In the genomic region with DNA sequence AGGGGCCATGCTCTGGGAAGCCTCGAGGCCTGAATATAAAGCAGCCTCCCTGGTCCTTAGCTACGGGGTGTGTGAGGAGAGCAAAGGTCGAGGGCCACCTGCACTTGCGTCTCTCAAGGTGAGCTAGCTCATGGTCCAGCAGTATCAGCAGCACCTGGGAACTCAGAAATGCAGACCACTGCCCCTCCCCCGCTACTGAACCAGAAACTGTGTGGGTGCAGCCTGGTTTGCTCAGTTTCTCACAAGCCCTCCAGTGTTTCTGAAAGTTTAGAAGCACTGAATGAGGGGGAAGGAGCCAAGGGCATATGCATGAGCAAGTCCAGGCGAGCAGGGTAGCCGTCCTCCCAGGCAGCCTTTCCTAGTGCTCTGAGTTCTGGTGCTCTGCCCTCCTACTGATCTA, we compare ENCODE assay signal across 18 mouse cellular contexts. TPM values are rescaled to one million over a fixed set of nuclear protein-coding genes. Genes with fewer than 3 reads are reported as not detected.
A peak's percentile ranks its signal among the peaks of the same experiment; 100 is the strongest.
DNase-seq lines count a peak whose midpoint lies in the region; ATAC-seq and TF ChIP-seq lines count a peak whose summit lies in the region.
"Had no signal": no experiment of that assay in that cellular context is flagged by ENCODE, and none has a peak within 500 bp of the region (broad histone marks: within the 10 kb centered on the region; RNA-seq: fewer than 3 reads in every experiment).

No protein-coding gene starts in this region.

- H3K9ac ChIP-seq in intestine, embryonic 14.5 days (ENCODE audit: low read length): no peak overlapping the region
- H3K9ac ChIP-seq in intestine, postnatal 0 days (ENCODE audit: low read depth, low read length): no peak overlapping the region
- H3K9ac ChIP-seq in limb, embryonic 12.5 days (replicated peaks): no peak overlapping the region
- H3K9ac ChIP-seq: forebrain, embryonic 15.5 days; heart, embryonic 15.5 days; hindbrain, embryonic 15.5 days had no signal

- ATAC-seq in frontal cortex, adult (ENCODE audit: low TSS enrichment): peak; percentile 35; the same call in 1 of the 2 replicates
- no peak for ATAC-seq in intestine, embryonic 14.5 days (replicated peaks; ENCODE audit: low FRiP score, low TSS enrichment, low read depth)
- ATAC-seq in intestine, postnatal 0 days: no peak
- ATAC-seq in limb, embryonic 12.5 days (ENCODE audit: insufficient number of reproducible peaks, insufficient read depth, low FRiP score, low TSS enrichment, low read depth): no peak
- ATAC-seq: forebrain, embryonic 15.5 days had no signal

- H3K27me3 ChIP-seq in intestine, embryonic 14.5 days (replicated peaks; ENCODE audit: control insufficient read depth, insufficient read depth, low read length): no peaks in the 10 kb centered on the region
- H3K27me3 ChIP-seq in intestine, postnatal 0 days (replicated peaks; ENCODE audit: control insufficient read depth, insufficient read depth, low read length): no peaks in the 10 kb centered on the region
- H3K27me3 ChIP-seq in limb, embryonic 10.5 days (ENCODE audit: low read depth, poor library complexity, severe bottlenecking): no peaks in the 10 kb centered on the region; the same call in 1 of the 2 replicates
- H3K27me3 ChIP-seq in limb, embryonic 12.5 days: no peaks in the 10 kb centered on the region
- H3K27me3 ChIP-seq: forebrain, embryonic 15.5 days; heart, embryonic 15.5 days; hindbrain, embryonic 15.5 days had no signal

- 67% methylated on average over 7 of the region's 7 CpGs for WGBS in intestine, embryonic 14.5 days
- 60% methylated on average over 7 of the region's 7 CpGs for WGBS in intestine, postnatal 0 days
- WGBS in limb, embryonic 10.5 days: 70% methylated on average over 7 of the region's 7 CpGs
- WGBS in limb, embryonic 12.5 days: 56% methylated on average over 7 of the region's 7 CpGs

- TF ChIP-seq CTCF in intestine, postnatal 0 days (IDR thresholded peaks at IDR 0.05; ENCODE audit: low read depth): no peak

- H3K4me1 ChIP-seq in intestine, embryonic 14.5 days (replicated peaks; ENCODE audit: control insufficient read depth, insufficient read depth, low read length): no peaks in the 10 kb centered on the region
- H3K4me1 ChIP-seq in intestine, postnatal 0 days (replicated peaks; ENCODE audit: control insufficient read depth, insufficient read depth, low read length): no peaks in the 10 kb centered on the region
- peaks cover 55% of the 10 kb centered on the region for H3K4me1 ChIP-seq in limb, embryonic 10.5 days
- peaks cover 41% of the 10 kb centered on the region for H3K4me1 ChIP-seq in limb, embryonic 12.5 days (replicated peaks)
- H3K4me1 ChIP-seq: forebrain, embryonic 15.5 days; heart, embryonic 15.5 days; hindbrain, embryonic 15.5 days had no signal

- 0 out of 2 replicates have a peak, but pooled peaks cover 4% of the 10 kb centered on the region for H3K9me3 ChIP-seq in intestine, embryonic 14.5 days (ENCODE audit: control insufficient read depth, low read length)
- H3K9me3 ChIP-seq in intestine, postnatal 0 days (ENCODE audit: control insufficient read depth): peaks cover 4% of the 10 kb centered on the region; the same call in 1 of the 2 replicates
- H3K9me3 ChIP-seq in limb, embryonic 10.5 days (replicated peaks): no peaks in the 10 kb centered on the region
- H3K9me3 ChIP-seq in limb, embryonic 12.5 days: no peaks in the 10 kb centered on the region
- H3K9me3 ChIP-seq: forebrain, embryonic 15.5 days; heart, embryonic 15.5 days; hindbrain, embryonic 15.5 days had no signal

- H3K4me2 ChIP-seq in intestine, embryonic 14.5 days (ENCODE audit: low read length): no peak overlapping the region
- H3K4me2 ChIP-seq in intestine, postnatal 0 days (replicated peaks; ENCODE audit: low read depth): no peak overlapping the region
- no peak overlapping the region for H3K4me2 ChIP-seq in limb, embryonic 12.5 days
- H3K4me2 ChIP-seq: forebrain, embryonic 15.5 days; heart, embryonic 15.5 days; hindbrain, embryonic 15.5 days had no signal

- DNase-seq in frontal cortex, postnatal 25 days (ENCODE audit: low spot score in 2 of 2): no peak
- DNase-seq in intestine, embryonic 14.5 days (ENCODE audit: low spot score): peak; percentile 48
- DNase-seq in limb, embryonic 10.5 days (ENCODE audit: low spot score): no peak
- DNase-seq in urinary bladder, adult 2 months (ENCODE audit: low spot score): no peak
- DNase-seq in adrenal gland, postnatal 36 days: no peak
- DNase-seq: adrenal gland, postnatal 25 days; cerebellum, adult 11 months; cerebellum, adult 8-10 months; cerebellum, postnatal 14 days; gastrocnemius, postnatal 14 days; heart, postnatal 14 days; kidney, adult 11 months had no signal

- H3K27ac ChIP-seq in intestine, embryonic 14.5 days (ENCODE audit: low read depth): no peak overlapping the region
- H3K27ac ChIP-seq in intestine, postnatal 0 days (ENCODE audit: low read depth, low read length): no peak overlapping the region
- H3K27ac ChIP-seq in limb, embryonic 10.5 days: peak overlapping the region; percentile 82
- H3K27ac ChIP-seq in limb, embryonic 12.5 days: peak overlapping the region; percentile 94
- H3K27ac ChIP-seq: forebrain, embryonic 15.5 days; heart, embryonic 15.5 days; hindbrain, embryonic 15.5 days had no signal

- H3K4me3 ChIP-seq in intestine, embryonic 14.5 days (ENCODE audit: low read depth, low read length): no peak overlapping the region
- no peak overlapping the region for H3K4me3 ChIP-seq in intestine, postnatal 0 days (ENCODE audit: low read depth, low read length)
- H3K4me3 ChIP-seq in limb, embryonic 10.5 days: no peak overlapping the region
- no peak overlapping the region for H3K4me3 ChIP-seq in limb, embryonic 12.5 days (replicated peaks)
- H3K4me3 ChIP-seq: forebrain, embryonic 15.5 days; heart, embryonic 15.5 days; hindbrain, embryonic 15.5 days had no signal

- no peaks in the 10 kb centered on the region for H3K36me3 ChIP-seq in intestine, embryonic 14.5 days (ENCODE audit: control insufficient read depth, insufficient read depth, low read length)
- no peaks in the 10 kb centered on the region for H3K36me3 ChIP-seq in intestine, postnatal 0 days (ENCODE audit: control insufficient read depth, insufficient read depth)
- H3K36me3 ChIP-seq in limb, embryonic 10.5 days: no peaks in the 10 kb centered on the region
- H3K36me3 ChIP-seq in limb, embryonic 12.5 days: no peaks in the 10 kb centered on the region
- H3K36me3 ChIP-seq: forebrain, embryonic 15.5 days; heart, embryonic 15.5 days; hindbrain, embryonic 15.5 days had no signal

RNA-seq across cellular contexts. Expression of a gene that starts 7.7 kb away (rescaled TPM):
- 21.2 and 24.6 TPM in 2 replicates for polyA plus RNA-seq in intestine, embryonic 14.5 days (2014; fragmentation: Nextera tagmentation; extraction: Ambion mirVana)
- 18.0 and 19.9 TPM in 2 replicates for polyA plus RNA-seq in intestine, postnatal 0 days (2015; fragmentation: Nextera tagmentation; extraction: Ambion mirVana)
- 39.0 and 67.2 TPM in 2 replicates for polyA plus RNA-seq in limb, embryonic 10.5 days (2016; fragmentation: Nextera tagmentation; extraction: Ambion mirVana)
- 85.5 and 96.5 TPM in 2 replicates for polyA plus RNA-seq in limb, embryonic 12.5 days (2016; fragmentation: Nextera tagmentation; extraction: Ambion mirVana)
- polyA plus RNA-seq in urinary bladder, adult 2 months (2012; rRNA removed): 16.7 and 18.4 TPM in 2 replicates
- 10 to 100 TPM; 28.2 to 30.5 TPM for total RNA-seq in adrenal gland, postnatal 36 days (2021)

Comparison
In these comparisons a context has a peak if more than half of its experiments do, and no peak if none do; other contexts are left out.
1. H3K27ac ChIP-seq: peak in limb, embryonic 10.5 days (single experiment) and limb, embryonic 12.5 days (single experiment); none in intestine, embryonic 14.5 days (single experiment) and intestine, postnatal 0 days (single experiment).